Mouse (Mus musculus): Measurements from ENCODE around the gene Qrsl1. TPM values are rescaled to one million over a fixed set of nuclear protein-coding genes. Genes with fewer than 3 reads are reported as not detected.

The Qrsl1 gene
- 23.5 TPM for polyA plus RNA-seq (2017; shearing (Covaris generic))

DNA sequence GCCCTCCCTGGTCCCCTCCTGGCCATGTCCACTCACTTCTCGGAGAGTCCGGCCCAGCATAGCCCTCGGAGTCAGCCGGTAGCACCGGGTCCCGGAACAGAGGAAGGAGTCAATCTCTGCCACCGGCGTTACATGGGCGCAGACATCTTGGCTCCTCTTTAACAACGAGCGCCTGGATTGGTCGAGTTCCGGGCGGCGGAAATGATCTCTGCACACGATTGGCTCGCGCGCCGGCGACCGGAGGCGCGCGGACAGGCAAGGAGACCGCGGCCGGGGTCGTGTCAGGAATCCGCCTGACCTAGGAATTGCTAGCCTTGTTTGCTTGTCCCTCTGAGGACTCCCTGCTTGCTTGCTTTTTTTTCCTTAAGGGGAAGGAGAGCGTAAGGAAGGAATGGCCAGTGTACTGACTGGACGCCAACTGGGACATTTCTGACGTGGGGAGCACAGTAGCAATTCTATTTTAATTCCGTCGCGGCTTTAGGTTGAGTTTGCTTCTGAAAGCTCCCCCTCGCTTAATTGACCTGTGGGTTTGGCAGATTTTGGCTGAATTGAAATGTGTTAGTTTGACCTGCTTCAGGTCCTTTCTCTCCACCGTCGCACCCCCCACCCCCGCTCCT lies at the start of gene Qrsl1, which contains the start of gene Rtn4ip1:
Gene Qrsl1 (minus strand): TSS at position 168 of the 617 bp plus-strand sequence.
Gene Rtn4ip1 (plus strand): TSS at position 230 of the 617 bp plus-strand sequence.

Other genes starting within 250 kb of the Qrsl1 start
- 16.8 TPM for gene Rtn4ip1, start 62 bp upstream of the Qrsl1 start, polyA plus RNA-seq (2017; shearing (Covaris generic))
- 26.5 TPM for gene Crybg1, start 247.1 kb upstream of the Qrsl1 start, polyA plus RNA-seq (2017; shearing (Covaris generic))

All from inflammation-experienced regulatory T-cells, adult 16 weeks (primary cell).